12 mouse cellular contexts compared by ENCODE assay signal in the genomic region with DNA sequence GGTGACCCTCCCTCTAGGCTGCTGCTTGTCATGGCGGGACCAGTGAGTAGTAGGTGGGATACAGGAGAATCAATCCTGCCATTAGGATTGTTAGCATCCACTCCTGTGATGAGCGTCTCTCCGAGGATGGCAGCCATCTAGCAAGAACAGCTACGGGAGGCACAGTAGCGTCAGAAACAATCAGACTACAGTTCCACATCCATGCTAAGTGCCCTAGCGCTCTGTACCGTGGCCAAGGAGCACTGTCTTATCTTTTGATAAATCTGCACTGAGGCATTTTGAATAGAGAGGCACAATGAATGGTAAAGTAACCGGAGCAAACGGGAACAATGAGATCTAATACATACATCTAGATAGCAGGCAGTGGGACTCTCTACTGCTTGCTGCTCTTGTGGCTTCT. TPM values are rescaled to one million over a fixed set of nuclear protein-coding genes. Genes with fewer than 3 reads are reported as not detected.
DNase-seq lines count a peak whose midpoint lies in the region; ATAC-seq and TF ChIP-seq lines count a peak whose summit lies in the region.
"Had no signal": no experiment of that assay in that cellular context is flagged by ENCODE, and none has a peak within 500 bp of the region (broad histone marks: within the 10 kb centered on the region; RNA-seq: fewer than 3 reads in every experiment).

No protein-coding gene starts in this region.

- WGBS in hindbrain, embryonic 10.5 days = 76% methylated on average over 9 of the region's 9 CpGs
- WGBS in hindbrain, embryonic 11.5 days = 54% methylated on average over 9 of the region's 9 CpGs
- WGBS in forebrain, embryonic 14.5 days = 51% methylated on average over 9 of the region's 9 CpGs
- WGBS in hindbrain, embryonic 15.5 days = 32% methylated on average over 9 of the region's 9 CpGs
- WGBS in midbrain, postnatal 0 days = 45% methylated on average over 9 of the region's 9 CpGs

- no peak for DNase-seq in hindbrain, embryonic 10.5 days (ENCODE audit: low spot score)
- no peak for DNase-seq in hindbrain, embryonic 11.5 days (ENCODE audit: low spot score)
- DNase-seq in forebrain, embryonic 14.5 days (ENCODE audit: low spot score) = peak; percentile 26
- DNase-seq in midbrain, postnatal 0 days (ENCODE audit: low spot score) = no peak
- no peak for DNase-seq in cerebellum, adult 8-10 months
- DNase-seq in embryo, embryonic 9.5 days (ENCODE audit: extremely low spot score) = no peak
- DNase-seq: lung, postnatal 36 days; right cerebral cortex, postnatal 25 days had no signal

- no peak overlapping the region for H3K9ac ChIP-seq in hindbrain, embryonic 11.5 days (ENCODE audit: low read depth, low read length)
- no peak overlapping the region for H3K9ac ChIP-seq in forebrain, embryonic 14.5 days (ENCODE audit: low read length)
- no peak overlapping the region for H3K9ac ChIP-seq in hindbrain, embryonic 15.5 days
- 0 out of 2 replicates have a peak overlapping the region, but pooled peaks have one; percentile 0 for H3K9ac ChIP-seq in midbrain, postnatal 0 days (replicated peaks; ENCODE audit: low read length, poor library complexity, severe bottlenecking)
- H3K9ac ChIP-seq: limb, embryonic 15.5 days had no signal

- peak overlapping the region; percentile 42; the same call in 1 of the 2 replicates for H3K27ac ChIP-seq in hindbrain, embryonic 10.5 days
- H3K27ac ChIP-seq in hindbrain, embryonic 11.5 days (ENCODE audit: low read depth, low read length) = no peak overlapping the region
- peak overlapping the region; percentile 22; the same call in 1 of the 2 replicates for H3K27ac ChIP-seq in forebrain, embryonic 14.5 days (ENCODE audit: low read depth, low read length)
- peak overlapping the region; percentile 23 for H3K27ac ChIP-seq in hindbrain, embryonic 15.5 days (replicated peaks)
- peak overlapping the region; percentile 34; the same call in 1 of the 2 replicates for H3K27ac ChIP-seq in midbrain, postnatal 0 days (ENCODE audit: low read depth, low read length)
- H3K27ac ChIP-seq: layer of hippocampus, adult 2 months; limb, embryonic 15.5 days had no signal

- H3K9me3 ChIP-seq in hindbrain, embryonic 10.5 days = no peaks in the 10 kb centered on the region
- H3K9me3 ChIP-seq in hindbrain, embryonic 11.5 days (ENCODE audit: control insufficient read depth, low read length) = no peaks in the 10 kb centered on the region
- no peaks in the 10 kb centered on the region for H3K9me3 ChIP-seq in forebrain, embryonic 14.5 days (replicated peaks; ENCODE audit: control insufficient read depth, low read length)
- no peaks in the 10 kb centered on the region for H3K9me3 ChIP-seq in hindbrain, embryonic 15.5 days
- H3K9me3 ChIP-seq in midbrain, postnatal 0 days (ENCODE audit: low read length) = no peaks in the 10 kb centered on the region
- H3K9me3 ChIP-seq: limb, embryonic 15.5 days had no signal

- H3K4me3 ChIP-seq in hindbrain, embryonic 10.5 days = no peak overlapping the region
- H3K4me3 ChIP-seq in hindbrain, embryonic 11.5 days (ENCODE audit: low read depth, low read length) = no peak overlapping the region
- no peak overlapping the region for H3K4me3 ChIP-seq in forebrain, embryonic 14.5 days (ENCODE audit: low read depth, low read length)
- H3K4me3 ChIP-seq in hindbrain, embryonic 15.5 days = no peak overlapping the region
- H3K4me3 ChIP-seq in midbrain, postnatal 0 days (ENCODE audit: low read depth, low read length) = no peak overlapping the region
- H3K4me3 ChIP-seq: layer of hippocampus, adult 2 months; limb, embryonic 15.5 days had no signal

- H3K36me3 ChIP-seq in hindbrain, embryonic 10.5 days = peaks cover 5% of the 10 kb centered on the region
- no peaks in the 10 kb centered on the region for H3K36me3 ChIP-seq in hindbrain, embryonic 11.5 days (ENCODE audit: control insufficient read depth, insufficient read depth, low read length)
- H3K36me3 ChIP-seq in forebrain, embryonic 14.5 days (ENCODE audit: control insufficient read depth, insufficient read depth, low read length) = no peaks in the 10 kb centered on the region; the same call in 1 of the 2 replicates
- no peaks in the 10 kb centered on the region for H3K36me3 ChIP-seq in hindbrain, embryonic 15.5 days
- peaks cover 3% of the 10 kb centered on the region; the same call in 1 of the 2 replicates for H3K36me3 ChIP-seq in midbrain, postnatal 0 days (ENCODE audit: insufficient read depth, low read length)
- H3K36me3 ChIP-seq: limb, embryonic 15.5 days had no signal

- H3K4me1 ChIP-seq in hindbrain, embryonic 10.5 days (replicated peaks) = peaks cover 27% of the 10 kb centered on the region
- no peaks in the 10 kb centered on the region for H3K4me1 ChIP-seq in hindbrain, embryonic 11.5 days (replicated peaks; ENCODE audit: control insufficient read depth, insufficient read depth, low read length)
- H3K4me1 ChIP-seq in forebrain, embryonic 14.5 days (ENCODE audit: control insufficient read depth, insufficient read depth, low read length) = 0 out of 2 replicates have a peak, but pooled peaks cover 3% of the 10 kb centered on the region
- H3K4me1 ChIP-seq in hindbrain, embryonic 15.5 days (replicated peaks) = peaks cover 44% of the 10 kb centered on the region
- H3K4me1 ChIP-seq in midbrain, postnatal 0 days (ENCODE audit: insufficient read depth, low read length) = no peaks in the 10 kb centered on the region

- ATAC-seq in hindbrain, embryonic 11.5 days (ENCODE audit: low FRiP score) = no peak
- ATAC-seq in forebrain, embryonic 14.5 days = peak; percentile 21; the same call in 1 of the 2 replicates
- ATAC-seq in hindbrain, embryonic 15.5 days (ENCODE audit: low FRiP score, low read depth) = no peak
- ATAC-seq in midbrain, postnatal 0 days (ENCODE audit: low FRiP score) = no peak
- ATAC-seq: activated CD4-positive, CD25-positive, alpha-beta regulatory T cell, adult 4 months had no signal

- no peaks in the 10 kb centered on the region for H3K27me3 ChIP-seq in hindbrain, embryonic 10.5 days (ENCODE audit: insufficient read depth, poor library complexity, severe bottlenecking)
- H3K27me3 ChIP-seq in hindbrain, embryonic 11.5 days (ENCODE audit: control insufficient read depth, insufficient read depth, low read length) = no peaks in the 10 kb centered on the region
- no peaks in the 10 kb centered on the region for H3K27me3 ChIP-seq in forebrain, embryonic 14.5 days (replicated peaks; ENCODE audit: control insufficient read depth, insufficient read depth, low read length)
- H3K27me3 ChIP-seq in hindbrain, embryonic 15.5 days = no peaks in the 10 kb centered on the region
- H3K27me3 ChIP-seq in midbrain, postnatal 0 days (ENCODE audit: insufficient read depth, low read length) = no peaks in the 10 kb centered on the region
- H3K27me3 ChIP-seq: limb, embryonic 15.5 days had no signal

- TF ChIP-seq CTCF in midbrain, postnatal 0 days (IDR thresholded peaks at IDR 0.05) = no peak

- no peak overlapping the region for H3K4me2 ChIP-seq in hindbrain, embryonic 11.5 days (replicated peaks; ENCODE audit: low read depth, low read length)
- H3K4me2 ChIP-seq in forebrain, embryonic 14.5 days (ENCODE audit: low read length) = no peak overlapping the region
- peak overlapping the region; percentile 11; the same call in 1 of the 2 replicates for H3K4me2 ChIP-seq in hindbrain, embryonic 15.5 days
- H3K4me2 ChIP-seq in midbrain, postnatal 0 days (ENCODE audit: low read depth, low read length, poor library complexity, severe bottlenecking) = no peak overlapping the region
- H3K4me2 ChIP-seq: limb, embryonic 15.5 days had no signal

RNA-seq across cellular contexts. Expression of gene Mical3, which starts 32.7 kb away (rescaled TPM):
- 10.3 and 11.8 TPM in 2 replicates for polyA plus RNA-seq in hindbrain, embryonic 10.5 days (2016; fragmentation: Nextera tagmentation; extraction: Ambion mirVana)
- 17.1 and 27.4 TPM in 2 replicates for polyA plus RNA-seq in hindbrain, embryonic 11.5 days (2014; fragmentation: Nextera tagmentation; extraction: Ambion mirVana)
- 19.4 and 34.0 TPM in 2 replicates for polyA plus RNA-seq in forebrain, embryonic 14.5 days (2014; fragmentation: Nextera tagmentation; extraction: Ambion mirVana)
- 34.4 and 37.2 TPM in 2 replicates for polyA plus RNA-seq in hindbrain, embryonic 15.5 days (2015; fragmentation: Nextera tagmentation; extraction: Ambion mirVana)
- total RNA-seq in midbrain, postnatal 0 days (2014; rRNA removed) = 76.4 and 83.4 TPM in 2 replicates
- polyA plus RNA-seq in midbrain, postnatal 0 days (2015; fragmentation: Nextera tagmentation; extraction: Ambion mirVana) = 19.0 and 25.0 TPM in 2 replicates
